Mouse (Mus musculus) cerebellum, adult 9-10 months (tissue): Measurements from ENCODE around the gene Atic.

Source experiments
- DNase-seq: peaks from one replicate; pipeline ENCODE4 v3.0.0; 2022

The Atic gene

DNA sequence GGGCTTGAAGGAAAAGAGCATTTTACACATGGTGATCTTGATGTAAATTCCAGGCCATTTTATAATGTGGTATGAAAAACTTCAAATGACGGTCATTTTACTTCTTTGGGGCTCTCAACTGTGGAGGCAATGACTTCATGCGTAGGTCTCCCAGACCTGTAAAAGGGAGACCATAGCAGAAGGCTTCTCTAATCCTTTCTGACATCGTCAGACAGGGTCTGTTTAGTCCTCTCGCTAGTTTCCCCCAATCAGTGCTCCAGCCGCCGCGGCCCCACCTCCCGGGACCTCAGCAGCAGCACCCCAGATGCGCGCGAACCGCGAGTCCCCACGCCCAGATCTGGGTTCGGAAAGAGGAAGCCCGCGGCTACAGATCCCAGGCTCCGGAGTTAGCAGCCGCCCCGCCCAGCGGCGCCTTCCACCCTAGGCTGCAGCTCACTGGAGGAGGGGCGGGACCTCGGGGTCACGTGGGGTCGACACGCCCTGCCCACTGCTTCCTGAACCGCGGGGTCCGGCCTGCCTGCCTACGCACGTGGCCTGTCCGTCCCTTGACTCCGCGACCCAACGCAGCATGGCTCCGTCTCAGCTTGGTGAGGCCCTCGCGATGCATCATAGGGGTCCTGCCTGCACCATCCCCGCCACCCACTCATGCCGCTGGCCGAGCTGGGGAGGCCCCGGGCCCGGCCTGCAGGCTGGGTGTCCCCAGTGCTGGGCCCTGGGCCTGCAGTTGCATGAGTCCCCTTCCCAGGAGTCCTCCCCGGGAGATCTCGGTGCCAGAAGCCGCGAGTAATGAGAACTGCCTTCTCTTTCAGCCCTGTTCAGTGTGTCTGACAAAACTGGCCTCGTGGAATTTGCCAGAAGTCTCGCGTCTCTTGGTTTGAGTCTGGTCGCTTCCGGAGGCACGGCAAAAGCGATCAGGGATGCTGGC, at the start of gene Atic:
TSS of gene Atic (plus strand) at position 463 of the 925 bp plus-strand sequence.
- DNase-seq = peak; percentile 80

DNA sequence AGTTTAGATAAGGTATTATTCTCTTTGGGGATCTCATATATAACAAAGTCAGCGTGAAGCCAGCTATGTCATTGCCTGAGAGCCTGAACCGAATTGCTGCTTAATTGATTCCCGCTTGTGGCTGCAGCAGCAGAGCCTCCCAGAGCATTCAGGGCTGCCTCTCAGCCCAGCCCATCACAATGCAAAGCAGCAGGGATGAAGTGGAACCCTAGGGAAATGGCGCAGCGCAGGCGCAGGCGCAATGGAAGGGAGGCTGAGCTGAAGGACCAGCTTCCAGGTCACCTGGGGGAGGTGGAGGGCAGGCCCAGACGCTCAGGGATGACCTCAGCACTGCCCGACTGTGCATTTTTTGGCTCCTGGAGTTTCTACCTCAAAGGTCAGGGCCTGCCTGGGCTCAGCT, 49.7 kb upstream of the Atic start:
- DNase-seq = no peak

DNA sequence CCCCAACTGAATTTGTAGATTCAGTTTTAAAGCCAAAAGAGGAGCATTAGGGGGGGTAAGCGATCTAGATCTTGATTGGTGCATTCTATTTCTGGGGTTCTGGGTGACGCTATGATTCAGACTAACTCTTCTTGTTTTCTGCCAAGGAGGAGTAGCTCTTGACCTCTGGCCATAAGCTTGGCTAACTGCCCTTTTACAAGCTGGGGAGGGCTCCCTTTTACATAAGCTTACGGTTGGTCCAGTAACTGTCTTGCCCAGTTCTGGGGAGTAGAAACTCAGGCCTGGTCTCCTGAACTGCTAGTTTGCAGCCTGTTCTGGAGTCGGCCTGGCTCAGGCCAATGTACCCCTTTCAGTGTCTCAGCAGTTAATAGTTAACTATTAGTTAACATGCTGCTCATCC, 41.9 kb upstream of the Atic start:
- DNase-seq = no peak

DNA sequence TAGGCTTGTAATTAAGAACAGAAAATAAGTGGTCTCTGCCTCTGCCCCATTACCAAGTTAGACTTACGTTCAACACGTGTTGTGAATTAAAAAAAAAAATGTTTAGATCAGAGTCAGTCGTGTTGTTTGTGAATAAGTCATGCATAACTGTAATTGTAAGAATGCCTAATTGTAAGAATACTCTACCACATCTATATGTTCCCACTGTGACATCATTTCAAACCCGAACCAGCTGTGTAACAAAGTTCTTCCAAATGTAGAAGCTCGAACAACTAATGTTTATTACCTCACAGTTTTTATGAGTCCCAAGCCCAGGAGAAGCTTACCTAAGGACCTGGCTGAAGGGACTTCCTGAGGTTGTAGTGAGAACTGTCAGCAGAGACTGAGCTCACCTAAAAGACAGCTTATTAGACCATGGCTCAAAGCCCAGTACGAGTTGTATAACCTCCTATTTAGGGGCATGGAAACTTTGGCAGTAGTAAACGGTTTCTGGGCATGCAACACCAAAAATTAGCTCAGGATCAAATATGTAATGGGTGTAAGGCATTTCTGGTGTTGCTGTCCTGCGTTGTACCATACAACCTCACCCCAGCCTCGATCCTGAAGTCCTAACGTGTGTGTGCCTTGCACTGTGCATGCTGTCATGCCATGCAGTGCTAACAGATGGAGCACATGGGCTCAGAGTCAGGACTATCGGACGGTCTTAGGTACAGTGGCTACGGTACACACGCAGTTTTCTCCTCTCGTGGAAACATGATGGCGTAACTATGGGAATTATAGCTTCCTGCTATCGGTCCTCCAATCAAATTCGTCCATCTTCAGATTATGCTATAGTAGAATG, 27.9 kb upstream of the Atic start:
- DNase-seq = no peak

DNA sequence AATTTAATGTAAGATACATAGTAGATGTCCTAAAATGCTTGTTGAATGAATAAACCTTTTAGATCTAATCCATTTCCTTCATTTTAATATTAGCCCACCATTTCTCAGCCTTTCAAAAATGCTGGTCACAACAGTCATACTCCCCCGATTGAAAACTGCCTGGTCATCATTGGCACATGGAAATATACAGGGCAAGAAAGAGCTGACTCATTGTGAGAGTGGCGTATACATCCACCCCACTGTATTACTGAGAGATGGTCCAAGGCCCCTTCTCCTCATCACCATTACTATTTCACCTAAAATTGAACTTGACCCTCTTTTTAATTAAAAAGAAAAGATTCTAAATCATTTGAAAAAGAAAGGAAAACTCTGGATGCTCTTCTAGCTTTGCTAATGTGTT, 26.2 kb upstream of the Atic start:
- DNase-seq = no peak

DNA sequence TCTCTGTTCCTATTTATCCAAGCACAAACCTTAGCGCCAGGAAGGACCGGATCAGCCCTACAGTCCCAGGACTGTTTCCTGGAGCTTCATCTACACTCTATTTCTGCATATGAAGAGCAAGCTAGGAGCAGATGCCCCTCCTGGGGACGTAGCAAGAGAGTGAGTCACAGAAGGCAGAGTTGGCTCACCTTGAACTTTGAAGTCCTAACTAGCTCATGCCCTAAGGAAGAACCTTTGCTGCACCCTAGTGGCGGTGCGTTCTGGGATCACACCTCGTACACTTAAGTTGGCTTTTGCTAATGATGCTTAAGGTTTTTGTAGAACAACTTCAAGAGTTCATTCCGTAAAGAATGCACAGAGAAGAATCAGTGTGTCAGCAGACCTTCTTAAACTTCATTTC, 25.3 kb upstream of the Atic start:
- no peak for DNase-seq

DNA sequence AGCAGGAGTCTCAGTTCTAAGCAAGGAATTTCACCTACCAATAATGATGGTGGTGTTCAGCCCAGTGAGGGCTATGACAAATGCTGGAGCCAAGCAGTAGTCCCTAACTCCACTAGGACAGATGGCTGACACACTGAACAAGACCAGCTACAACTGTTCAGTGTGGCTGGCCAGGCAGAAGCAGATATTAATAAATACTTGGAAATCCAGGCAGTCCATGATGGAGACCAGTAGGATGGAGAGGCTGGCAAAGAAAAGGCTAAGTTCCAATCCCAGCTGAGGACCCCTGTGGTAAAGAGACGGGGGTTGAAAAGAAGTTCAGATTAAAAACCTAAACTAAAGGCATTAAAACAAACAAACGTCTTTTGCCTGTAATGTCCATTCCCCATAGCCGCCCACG, 17.3 kb upstream of the Atic start:
- no peak for DNase-seq

DNA sequence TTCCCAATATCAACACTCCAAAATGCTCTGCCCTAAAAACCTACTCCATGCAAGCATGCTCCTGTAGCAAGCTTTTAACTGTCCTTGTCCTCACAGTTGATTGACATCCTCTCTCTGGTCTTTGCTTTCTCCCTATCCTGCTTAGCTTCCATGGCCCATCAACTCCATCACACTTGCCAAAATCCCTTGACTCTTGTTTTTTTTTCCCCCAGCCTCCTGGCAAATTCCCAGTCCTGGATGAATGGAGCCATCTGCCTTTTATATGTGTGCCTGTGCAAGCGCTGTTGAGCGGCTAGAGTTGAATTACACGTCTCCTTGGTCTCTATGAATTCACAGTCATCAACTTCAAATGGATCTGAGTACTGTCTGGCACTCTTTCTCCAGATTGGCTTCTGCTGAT, 16.5 kb upstream of the Atic start:
- peak; percentile 14 for DNase-seq

DNA sequence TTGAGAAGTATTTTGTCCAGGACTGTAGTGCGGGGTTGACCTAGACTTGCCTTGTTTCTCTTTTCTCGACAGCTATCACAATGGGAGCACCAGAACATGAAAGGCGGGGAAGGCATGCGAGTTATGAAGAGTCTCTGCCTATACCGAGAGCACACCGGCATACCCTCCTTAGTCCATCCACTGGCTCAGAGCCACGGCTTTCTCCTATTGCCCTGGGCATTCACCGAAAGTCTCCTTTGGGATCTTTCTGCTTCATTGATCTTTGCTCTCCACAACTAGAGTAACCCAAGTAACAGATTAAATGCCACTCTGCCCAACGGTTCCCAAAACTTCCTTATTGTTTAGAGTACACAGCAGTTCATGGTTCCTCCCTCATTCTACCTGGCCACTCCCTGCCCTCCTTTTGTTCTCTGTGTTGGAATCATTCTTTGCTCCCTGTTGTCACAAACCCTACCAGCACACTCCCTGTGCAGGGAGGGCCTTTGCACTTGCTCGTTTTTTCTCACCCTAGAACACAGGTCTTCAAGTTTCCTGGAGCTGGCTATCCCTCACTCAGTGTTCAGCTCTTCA, 6.2 kb upstream of the Atic start:
- no peak for DNase-seq

DNA sequence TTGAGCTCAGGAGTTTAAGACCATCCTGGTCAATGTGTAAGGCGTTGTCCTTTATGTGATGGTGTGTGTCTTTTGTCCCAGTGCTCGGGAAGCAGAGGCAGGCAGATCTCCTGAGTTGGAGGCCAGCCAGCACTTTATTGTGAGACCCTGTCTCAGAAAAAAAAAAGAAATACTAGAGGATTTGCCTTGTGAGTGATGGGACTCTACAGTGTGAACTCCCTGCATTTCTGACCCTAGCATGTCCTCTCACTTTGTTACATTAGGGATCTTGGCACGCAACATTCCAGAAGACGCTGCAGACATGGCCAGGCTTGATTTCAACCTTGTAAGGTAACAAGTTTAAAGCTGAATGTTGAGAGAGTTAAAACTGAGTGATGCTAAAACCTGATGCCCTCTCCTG, 3.7 kb downstream of the Atic start:
- DNase-seq = no peak

DNA sequence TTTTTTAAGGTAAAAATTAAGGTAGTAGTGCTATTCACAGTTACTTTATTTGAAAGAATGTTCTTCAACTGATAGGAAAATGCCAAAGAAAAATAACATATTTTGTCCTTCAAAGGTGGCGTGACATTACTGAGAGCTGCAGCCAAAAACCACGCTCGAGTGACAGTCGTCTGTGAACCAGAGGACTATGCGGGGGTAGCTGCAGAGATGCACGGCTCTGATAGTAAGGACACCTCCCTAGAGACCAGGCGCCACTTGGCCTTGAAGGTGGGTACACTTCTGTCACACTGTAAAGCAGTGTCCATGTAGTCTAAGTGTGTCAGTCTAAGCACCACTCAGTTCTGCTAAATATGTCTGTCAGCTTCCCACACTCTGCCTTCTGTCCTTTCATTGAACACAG, 7.3 kb downstream of the Atic start:
- no peak for DNase-seq

DNA sequence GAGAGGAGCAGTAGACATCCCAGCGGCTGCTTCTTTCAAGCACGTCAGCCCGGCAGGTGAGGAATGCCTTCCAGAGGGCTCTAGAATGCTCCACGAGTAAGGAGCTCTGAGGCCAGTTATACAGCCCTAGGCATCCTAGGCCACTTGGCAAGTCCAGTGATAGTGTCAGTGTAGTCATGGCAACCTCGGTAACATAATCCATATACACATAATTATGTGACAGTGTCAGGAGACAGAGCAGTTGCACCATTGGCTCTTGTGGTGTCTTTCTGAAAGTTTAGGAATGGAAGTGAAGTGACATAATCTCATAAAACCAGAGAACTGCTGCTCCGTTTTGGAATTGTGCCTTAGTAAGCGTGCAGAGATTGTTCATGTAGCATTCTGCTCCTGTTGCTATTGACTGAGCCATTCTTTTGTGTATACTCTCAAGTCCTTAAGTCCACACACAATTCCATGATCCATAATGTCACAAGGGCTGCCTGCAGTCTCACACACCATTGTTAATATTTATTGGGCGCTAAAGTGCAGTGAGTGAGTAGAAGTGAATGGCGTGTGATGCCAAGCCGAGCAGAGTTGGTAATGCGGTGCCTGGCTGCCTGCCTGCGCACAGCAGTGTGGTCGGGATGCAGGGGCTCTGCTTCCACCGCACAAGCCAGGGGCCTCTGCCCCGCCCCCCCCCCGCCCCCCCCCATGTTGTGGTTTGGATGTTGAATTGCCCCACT, 11.1 kb downstream of the Atic start:
- no peak for DNase-seq

DNA sequence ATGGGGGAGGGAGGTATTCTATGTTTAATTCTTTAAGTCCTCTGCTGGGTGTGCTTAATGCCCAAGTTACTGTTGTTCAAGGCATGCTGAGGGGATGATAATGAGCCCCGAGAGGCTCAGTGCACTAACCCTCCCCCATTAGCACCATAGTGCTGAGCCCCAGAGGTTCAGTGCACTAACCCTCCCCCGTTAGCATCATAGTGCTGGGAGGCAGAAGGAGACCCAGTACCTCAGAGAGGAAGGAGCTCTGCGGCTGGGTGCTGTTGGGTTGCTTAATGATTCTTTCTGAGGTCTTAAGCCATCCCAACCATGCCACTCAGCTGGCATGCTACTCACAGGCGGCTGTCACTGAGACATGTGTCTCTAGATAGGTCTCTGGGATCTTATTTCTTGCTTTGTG, 13.2 kb downstream of the Atic start:
- no peak for DNase-seq

DNA sequence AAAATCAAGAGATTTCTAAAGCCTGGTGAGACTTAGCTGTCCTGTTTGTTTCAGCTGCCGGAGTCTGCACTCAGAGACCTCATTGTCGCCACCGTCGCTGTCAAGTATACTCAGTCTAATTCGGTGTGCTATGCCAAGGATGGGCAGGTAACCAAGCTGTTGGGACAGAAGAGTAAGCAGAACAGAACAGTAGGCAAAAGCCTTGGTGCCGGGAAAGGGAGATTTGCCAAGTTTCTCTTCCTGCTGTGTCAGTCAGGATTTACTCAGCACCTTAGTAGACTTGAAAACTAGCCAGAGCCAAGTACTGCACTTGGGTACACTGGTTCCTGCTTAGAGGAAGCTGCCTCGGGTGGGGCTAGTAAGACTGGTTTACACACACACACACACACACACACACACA, 19.0 kb downstream of the Atic start:
- DNase-seq = peak; percentile 64

DNA sequence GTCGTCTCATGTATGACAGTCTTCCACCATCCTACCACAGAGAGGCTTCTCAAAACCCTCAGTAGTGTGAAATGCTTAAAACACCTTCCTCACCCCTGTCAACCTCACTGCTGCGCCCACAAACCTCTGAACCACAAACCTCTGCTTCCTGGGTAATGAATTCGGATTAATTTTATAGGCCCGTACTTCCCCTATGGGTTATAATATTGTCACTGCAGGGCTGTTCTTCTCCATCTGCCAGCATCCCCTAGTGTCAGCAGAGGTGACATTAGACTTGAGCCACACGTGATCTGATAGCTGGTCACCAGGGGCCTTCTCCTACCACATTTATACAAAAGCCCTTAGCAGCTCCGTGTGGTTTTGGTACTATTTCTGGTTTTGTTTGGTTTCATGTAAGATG, 19.9 kb downstream of the Atic start:
- no peak for DNase-seq

DNA sequence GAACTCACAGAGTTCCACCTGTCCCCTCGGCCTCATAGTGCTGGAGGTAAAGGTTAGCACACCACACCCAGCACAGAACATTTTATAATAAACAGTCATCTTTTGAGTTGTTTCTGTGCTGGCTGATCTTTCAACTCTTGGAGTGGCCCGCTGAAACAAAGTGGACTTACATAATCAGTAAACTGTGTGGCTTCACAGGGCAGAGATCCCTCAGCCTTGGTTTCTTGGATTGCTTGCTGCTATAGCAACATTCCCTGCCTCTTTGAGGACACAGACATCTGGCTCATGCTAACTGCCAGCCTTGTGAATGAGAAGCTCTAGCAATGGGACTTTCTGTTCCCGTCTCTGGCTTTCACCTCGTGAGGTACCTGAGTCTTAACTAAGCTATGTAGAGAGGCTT, 22.6 kb downstream of the Atic start:
- DNase-seq = no peak

DNA sequence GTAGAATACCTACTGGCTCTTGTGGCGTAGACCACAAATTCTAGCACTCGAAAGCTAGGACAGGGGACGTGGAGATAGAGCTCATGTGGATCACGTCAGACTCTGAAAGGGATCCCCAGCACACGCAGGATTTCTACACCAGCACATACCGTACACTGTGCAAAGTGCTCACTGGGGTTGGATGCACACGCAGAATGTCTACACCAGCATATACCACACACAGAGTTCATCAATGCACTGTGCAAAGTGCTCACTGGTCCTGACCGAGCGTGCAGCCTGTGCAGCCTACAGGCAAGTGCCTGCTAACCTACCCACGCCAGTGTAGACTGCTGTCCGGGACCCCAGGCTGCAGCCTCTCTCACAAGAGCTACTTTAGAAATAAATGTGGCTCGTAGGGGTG, 23.5 kb downstream of the Atic start:
- DNase-seq = no peak

DNA sequence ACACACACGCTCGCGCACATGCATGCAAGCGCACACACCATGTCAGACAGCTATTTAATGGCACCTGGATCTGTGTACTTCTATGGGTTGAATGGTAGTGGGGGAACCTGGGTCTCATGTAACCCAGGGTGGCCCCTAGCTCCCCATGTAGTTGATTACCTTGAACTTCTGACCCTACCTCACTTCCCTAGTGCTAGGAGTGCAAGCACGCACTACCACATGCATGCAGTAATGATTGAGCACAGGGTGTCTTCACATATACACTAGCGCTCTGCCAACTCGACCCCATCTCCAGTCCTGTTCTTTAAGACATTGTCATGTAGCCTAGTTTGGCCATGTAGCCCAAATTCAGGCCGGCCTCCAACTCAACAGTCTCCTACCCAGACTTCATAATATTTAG, 26.4 kb downstream of the Atic start:
- DNase-seq = no peak

DNA sequence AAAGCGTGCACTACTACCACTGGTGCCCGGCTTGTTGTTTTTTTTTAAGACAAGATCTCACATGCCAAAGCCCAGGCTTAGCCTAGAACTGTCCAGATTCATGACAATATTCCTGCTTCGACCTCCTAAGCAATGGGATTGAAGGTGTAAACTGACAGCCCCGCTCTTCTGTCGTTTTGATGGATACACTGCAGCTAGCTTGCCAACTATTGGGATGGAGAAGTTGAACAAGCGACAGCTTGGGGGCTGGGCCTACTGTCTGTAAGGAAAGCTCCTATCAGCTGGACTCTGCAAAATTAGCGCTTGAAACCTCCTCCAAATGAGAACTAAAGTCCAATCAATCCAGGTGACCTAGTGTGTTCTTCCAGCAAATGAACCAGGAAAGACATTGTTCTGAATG, 26.9 kb downstream of the Atic start:
- DNase-seq = no peak

DNA sequence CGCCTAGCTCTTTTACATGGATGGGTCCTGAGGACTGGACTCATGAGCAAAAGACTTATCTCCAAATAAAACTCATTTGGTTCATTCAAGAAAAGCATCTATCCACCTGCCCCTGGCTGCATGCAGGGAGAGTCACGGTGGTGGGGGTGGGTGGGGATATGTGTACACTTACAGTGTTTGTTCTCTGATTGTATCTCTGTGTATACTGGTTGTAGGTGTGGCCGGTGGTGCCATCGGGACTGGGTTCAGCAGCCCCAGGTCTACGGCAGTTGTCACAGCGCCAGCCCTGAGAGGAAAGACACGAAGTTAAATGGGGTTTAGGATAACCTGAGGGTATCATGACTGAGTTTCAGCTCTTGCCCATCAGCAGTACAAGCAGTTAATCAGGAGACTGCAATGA, 29.7 kb downstream of the Atic start:
- no peak for DNase-seq

DNA sequence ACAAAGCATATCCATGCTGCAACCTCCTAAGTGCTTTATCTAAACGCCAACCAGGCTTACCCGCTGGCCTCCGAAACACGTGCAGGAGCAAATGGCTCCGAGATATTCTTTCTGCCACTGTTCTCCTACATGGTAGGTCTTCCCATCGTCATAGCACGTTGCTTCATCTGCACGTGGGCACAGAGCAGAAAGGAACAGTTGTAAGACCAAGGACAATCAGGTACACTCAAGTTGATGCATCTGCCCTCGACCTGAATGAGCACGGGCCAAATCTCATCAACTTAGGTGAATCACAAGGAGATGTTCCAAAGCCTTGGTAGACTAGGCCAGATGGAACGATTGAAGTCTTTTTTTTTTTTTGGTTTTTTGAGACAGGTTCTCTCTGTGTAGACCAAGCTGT, 33.1 kb downstream of the Atic start:
- DNase-seq = no peak

DNA sequence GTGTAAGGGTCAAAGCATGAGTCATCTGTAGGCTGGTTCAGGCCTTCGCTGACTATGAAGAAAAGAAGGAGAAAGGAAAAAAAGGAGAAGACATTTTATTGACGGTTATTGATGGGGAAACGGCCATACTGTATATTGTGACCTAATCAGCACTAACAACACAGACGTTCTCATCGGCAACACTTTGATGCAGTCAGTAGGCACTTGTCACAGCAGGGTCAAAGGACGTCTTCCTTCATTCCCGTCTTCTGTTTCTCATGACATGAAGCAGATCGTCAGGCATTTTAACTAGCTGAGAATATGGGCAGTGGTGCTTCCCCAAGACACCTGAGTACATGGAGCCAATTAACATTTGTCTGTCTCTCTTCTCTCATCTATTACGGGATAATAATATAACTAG, 36.2 kb downstream of the Atic start:
- DNase-seq = no peak

DNA sequence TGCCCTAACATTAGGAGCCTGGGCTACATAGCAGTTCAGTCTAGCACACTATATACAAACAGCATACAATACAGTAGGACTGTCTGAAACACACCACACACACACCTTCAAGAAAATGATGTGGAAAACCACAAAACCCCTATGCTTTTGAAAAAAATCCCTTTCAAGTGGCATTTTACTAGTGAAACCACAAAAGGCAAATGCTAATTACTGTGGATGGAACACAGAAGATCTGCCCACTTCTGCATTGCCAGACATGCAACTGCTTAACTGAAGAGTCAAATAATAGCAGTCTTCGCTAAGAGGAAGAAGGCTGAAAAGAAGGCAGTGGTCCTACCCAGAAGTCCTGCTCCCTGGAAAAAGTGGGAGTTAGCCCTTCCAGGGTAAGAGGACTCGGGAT, 37.3 kb downstream of the Atic start:
- no peak for DNase-seq
